In the genomic region with DNA sequence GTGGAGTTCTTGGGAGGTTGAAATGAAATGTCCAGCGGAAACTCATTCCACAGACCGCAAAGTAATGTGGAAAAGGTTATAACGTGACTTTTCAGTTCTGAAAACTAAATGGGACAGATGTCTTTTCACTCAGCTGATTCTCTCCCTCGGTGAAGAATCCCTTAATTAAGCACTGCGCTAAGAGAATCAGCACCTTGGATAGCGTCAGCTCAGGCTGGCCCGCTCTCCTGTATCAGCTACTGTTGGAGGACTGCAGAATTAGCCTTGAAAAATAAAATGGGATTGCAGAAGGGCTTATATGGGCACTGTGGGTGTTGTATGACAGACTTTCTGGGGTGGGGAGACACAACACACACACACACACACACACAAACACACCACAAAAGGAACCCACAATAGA, we compare ENCODE assay signal across 12 mouse cellular contexts. TPM values are rescaled to one million over a fixed set of nuclear protein-coding genes. Genes with fewer than 3 reads are reported as not detected.
A peak's percentile ranks its signal among the peaks of the same experiment; 100 is the strongest.
DNase-seq lines count a peak whose midpoint lies in the region; ATAC-seq and TF ChIP-seq lines count a peak whose summit lies in the region.
"Had no signal": no experiment of that assay in that cellular context is flagged by ENCODE, and none has a peak within 500 bp of the region (broad histone marks: within the 10 kb centered on the region; RNA-seq: fewer than 3 reads in every experiment).

No protein-coding gene starts in this region.

- no peak overlapping the region for H3K27ac ChIP-seq in lung, embryonic 14.5 days (ENCODE audit: low read depth)
- H3K27ac ChIP-seq: liver, embryonic 13.5 days had no signal

- H3K36me3 ChIP-seq in lung, embryonic 14.5 days (ENCODE audit: insufficient read depth) = no peaks in the 10 kb centered on the region
- H3K36me3 ChIP-seq: liver, embryonic 13.5 days had no signal

- H3K9ac ChIP-seq in lung, embryonic 14.5 days = no peak overlapping the region
- H3K9ac ChIP-seq: liver, embryonic 13.5 days had no signal

- H3K4me2 ChIP-seq in lung, embryonic 14.5 days = no peak overlapping the region
- H3K4me2 ChIP-seq: liver, embryonic 13.5 days had no signal

- H3K9me3 ChIP-seq in lung, embryonic 14.5 days (ENCODE audit: low read depth, low read length) = no peaks in the 10 kb centered on the region
- H3K9me3 ChIP-seq: liver, embryonic 13.5 days had no signal

- H3K4me3 ChIP-seq in lung, embryonic 14.5 days (ENCODE audit: low read depth, low read length) = no peak overlapping the region
- H3K4me3 ChIP-seq: liver, embryonic 13.5 days had no signal

- WGBS in lung, embryonic 14.5 days = 12% methylated on average over 7 of the region's 7 CpGs

- TF ChIP-seq CTCF in lung, embryonic 14.5 days (IDR thresholded peaks at IDR 0.05; ENCODE audit: low read depth) = no peak

- no peaks in the 10 kb centered on the region for H3K27me3 ChIP-seq in lung, embryonic 14.5 days (ENCODE audit: insufficient read depth, low read length)

- peak; percentile 59 for DNase-seq in adrenal gland, postnatal 14 days
- DNase-seq in adrenal gland, postnatal 25 days = no peak
- peak; percentile 87 for DNase-seq in lung, embryonic 14.5 days
- DNase-seq in lung, postnatal 25 days (ENCODE audit: low spot score) = no peak
- peak; percentile 87 for DNase-seq in embryo, embryonic 10 days (ENCODE audit: low spot score)
- no peak for DNase-seq in right cerebral cortex, postnatal 10 days (ENCODE audit: low spot score in 2 of 2)
- no peak for DNase-seq in thymus, adult 18-20 months
- DNase-seq: kidney, adult 2 months; liver, embryonic 13.5 days had no signal

- no peaks in the 10 kb centered on the region for H3K4me1 ChIP-seq in lung, embryonic 14.5 days (ENCODE audit: insufficient read depth)
- H3K4me1 ChIP-seq: liver, embryonic 13.5 days had no signal

- no peak for ATAC-seq in lung, embryonic 14.5 days (ENCODE audit: insufficient read depth)
- peak; percentile 81 for ATAC-seq in megakaryocyte-erythroid progenitor cell, adult 5-6 weeks (replicated peaks; ENCODE audit: low FRiP score, low TSS enrichment, poor library complexity, severe bottlenecking)

RNA-seq across cellular contexts. Expression of a gene that starts 33.4 kb away (rescaled TPM):
- total RNA-seq in adrenal gland, postnatal 14 days (2021) = not detected in 2 replicates
- total RNA-seq in adrenal gland, postnatal 25 days (2021) = not detected in 2 replicates
- polyA plus RNA-seq in lung, embryonic 14.5 days (2014; fragmentation: Nextera tagmentation; extraction: Ambion mirVana) = not detected in 2 replicates
- not detected in 2 replicates for total RNA-seq in megakaryocyte-erythroid progenitor cell, adult 5-6 weeks (2014; fragmentation: Nextera tagmentation)
- total RNA-seq in megakaryocyte-erythroid progenitor cell, adult 5-6 weeks (2017) = not detected in 2 replicates
- polyA plus RNA-seq: C2C12; kidney, adult 2 months; liver, embryonic 13.5 days; neural tube, embryonic 14.5 days had no signal

RNA-seq across cellular contexts. Expression of a gene that starts 47.7 kb away (rescaled TPM):
- not detected in 2 replicates for total RNA-seq in adrenal gland, postnatal 14 days (2021)
- not detected in 2 replicates for total RNA-seq in adrenal gland, postnatal 25 days (2021)
- polyA plus RNA-seq in lung, embryonic 14.5 days (2014; fragmentation: Nextera tagmentation; extraction: Ambion mirVana) = 0.15 and 0.43 TPM in 2 replicates
- total RNA-seq in megakaryocyte-erythroid progenitor cell, adult 5-6 weeks (2014; fragmentation: Nextera tagmentation) = not detected in 2 replicates
- not detected in 2 replicates for total RNA-seq in megakaryocyte-erythroid progenitor cell, adult 5-6 weeks (2017)
- polyA plus RNA-seq: liver, embryonic 13.5 days had no signal

RNA-seq across cellular contexts. Expression of a gene that starts 49.7 kb away (rescaled TPM):
- total RNA-seq in adrenal gland, postnatal 14 days (2021) = not detected in 2 replicates
- not detected in 2 replicates for total RNA-seq in adrenal gland, postnatal 25 days (2021)
- not detected in 2 replicates for polyA plus RNA-seq in lung, embryonic 14.5 days (2014; fragmentation: Nextera tagmentation; extraction: Ambion mirVana)
- 14.1 and 24.4 TPM in 2 replicates for total RNA-seq in megakaryocyte-erythroid progenitor cell, adult 5-6 weeks (2014; fragmentation: Nextera tagmentation)
- 9.7 and 15.2 TPM in 2 replicates for total RNA-seq in megakaryocyte-erythroid progenitor cell, adult 5-6 weeks (2017)
- polyA plus RNA-seq: C2C12; kidney, adult 2 months; neural tube, embryonic 14.5 days had no signal

RNA-seq across cellular contexts. Expression of a gene that starts 57.3 kb away (rescaled TPM):
- total RNA-seq in adrenal gland, postnatal 14 days (2021) = 8.8 and 12.2 TPM in 2 replicates
- total RNA-seq in adrenal gland, postnatal 25 days (2021) = 6.1 and 8.7 TPM in 2 replicates
- polyA plus RNA-seq in lung, embryonic 14.5 days (2014; fragmentation: Nextera tagmentation; extraction: Ambion mirVana) = 5.8 and 6.3 TPM in 2 replicates
- total RNA-seq in megakaryocyte-erythroid progenitor cell, adult 5-6 weeks (2014; fragmentation: Nextera tagmentation) = 11.5 and 30.2 TPM in 2 replicates
- total RNA-seq in megakaryocyte-erythroid progenitor cell, adult 5-6 weeks (2017) = 3.1 and 6.2 TPM in 2 replicates

Comparison
In these comparisons a context has a peak if more than half of its experiments do, and no peak if none do; other contexts are left out.
1. DNase-seq: peak in adrenal gland, postnatal 14 days (single experiment), lung, embryonic 14.5 days (single experiment) and embryo, embryonic 10 days (single experiment); none in adrenal gland, postnatal 25 days (single experiment), lung, postnatal 25 days (single experiment), right cerebral cortex, postnatal 10 days (0 of 2) and thymus, adult 18-20 months (0 of 2).